Mouse (Mus musculus) heart, embryonic 15.5 days (tissue): ENCODE data around the gene Gapdhs. TPM values are rescaled to one million over a fixed set of nuclear protein-coding genes. Genes with fewer than 3 reads are reported as not detected.
"Not testable (repeated sequence)": the region's sequence is repeated elsewhere in the genome, so short reads cannot be mapped to it uniquely, and the experiment has no call there.

Experiments
- ATAC-seq: fragments of 200-750 bp; cut with Nextera tagmentation; replicated peaks from 2 replicates; pipeline ENCODE4 v1.8.0; 2017; ENCODE audit warnings: low read depth, moderate TSS enrichment; ENCODE audit not compliant: insufficient number of reproducible peaks, insufficient read depth, low FRiP score
- H3K27ac ChIP-seq: fragments of 300-500 bp; sonication (generic); 2 replicates; pipeline ENCODE4 v1.5.1; 2015; ENCODE audit warnings: mild to moderate bottlenecking, inconsistent platforms
- H3K27me3 ChIP-seq: fragments of 300-500 bp; sonication (generic); 2 replicates; pipeline ENCODE4 v1.6.1; 2015; ENCODE audit warnings: inconsistent platforms
- H3K36me3 ChIP-seq: fragments of 300-500 bp; sonication (generic); 2 replicates; pipeline ENCODE4 v1.6.1; 2015; ENCODE audit warnings: mild to moderate bottlenecking, inconsistent platforms
- H3K4me1 ChIP-seq: fragments of 300-500 bp; sonication (generic); replicated peaks from 2 replicates; pipeline ENCODE4 v1.6.1; 2015; ENCODE audit warnings: inconsistent platforms
- H3K4me2 ChIP-seq: fragments of 300-500 bp; sonication (generic); 2 replicates; pipeline ENCODE4 v1.6.1; 2015; ENCODE audit warnings: inconsistent platforms, mild to moderate bottlenecking, moderate library complexity
- H3K4me3 ChIP-seq: fragments of 300-500 bp; sonication (generic); 2 replicates; pipeline ENCODE4 v1.5.1; 2015; ENCODE audit warnings: mild to moderate bottlenecking, inconsistent platforms
- H3K9ac ChIP-seq: fragments of 300-500 bp; sonication (generic); 2 replicates; pipeline ENCODE4 v1.6.1; 2015; ENCODE audit warnings: mild to moderate bottlenecking, inconsistent platforms
- H3K9me3 ChIP-seq: fragments of 300-500 bp; sonication (generic); replicated peaks from 2 replicates; pipeline ENCODE4 v1.6.1; 2016; ENCODE audit warnings: inconsistent platforms
- WGBS: fragments of 180-500 bp; shearing (Covaris S2); methylation state at CpG from one replicate; pipeline ENCODE4 v1.1.7; 2015; ENCODE audit warnings: mixed read lengths; 5-methylcytosine and 5-hydroxymethylcytosine counted together
- polyA plus RNA-seq: library from polyadenylated mRNA; unstranded; fragments of >200 nt; fragmentation: Nextera tagmentation; extraction: Ambion mirVana; gene quantifications from 2 replicates; pipeline ENCODE4 v1.2.1, GENCODE M21; 2015

The Gapdhs gene
- polyA plus RNA-seq: 0.13 TPM in 1 of 2 replicates, not detected in the other

DNA sequence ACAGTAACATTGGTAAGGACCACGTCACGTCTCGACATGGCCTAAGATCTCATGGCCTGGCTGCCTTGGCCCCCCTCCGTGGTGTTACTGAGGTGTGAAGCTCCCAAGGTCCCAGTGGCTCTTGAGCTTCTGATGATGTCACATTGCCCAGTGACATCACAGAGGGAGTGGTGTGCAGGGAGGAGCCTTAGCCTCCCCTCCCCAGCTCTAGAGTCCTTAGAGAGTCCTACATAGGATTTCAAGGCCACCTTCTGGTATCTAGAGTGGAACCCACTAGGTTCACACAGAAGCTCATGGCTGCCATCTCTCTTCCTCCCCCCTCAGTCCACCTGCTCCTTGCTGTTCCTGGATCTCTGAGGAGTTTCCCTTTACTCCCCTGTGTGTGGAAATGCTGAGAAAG lies at the start of gene Gapdhs:
Gapdhs (minus strand) TSS at position 65 of the 400 bp plus-strand sequence.
- not testable (repeated sequence) for H3K27ac ChIP-seq, H3K36me3 ChIP-seq, ATAC-seq, H3K4me2 ChIP-seq, H3K4me1 ChIP-seq, H3K27me3 ChIP-seq, H3K4me3 ChIP-seq, H3K9me3 ChIP-seq, H3K9ac ChIP-seq
- WGBS: 79% methylated on average over 1 of the region's 4 CpGs

DNA sequence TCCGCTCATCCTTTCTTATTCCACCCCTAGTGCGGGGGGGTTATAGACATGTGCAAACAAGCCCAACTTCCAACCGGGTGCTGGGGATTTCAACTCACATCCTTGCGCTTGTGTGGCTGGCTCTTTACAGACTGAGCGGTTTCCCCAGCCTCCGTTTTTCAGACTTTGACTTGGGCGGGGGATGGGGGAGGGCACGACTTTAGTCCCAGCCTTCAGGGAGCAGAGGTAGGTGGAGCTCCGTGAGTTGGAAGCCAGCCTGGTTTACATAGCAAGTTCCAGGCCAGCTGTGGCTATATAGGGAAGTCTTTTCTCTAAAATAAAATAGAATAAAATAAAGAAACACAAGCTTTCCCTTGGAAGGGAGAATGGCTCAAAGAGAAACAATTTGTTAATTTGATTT lies 48.4 kb upstream of the Gapdhs start:
- Histone ChIP-seq H3K9me3 (no peaks in the 10 kb centered on the region), H3K36me3 (no peaks in the 10 kb centered on the region), H3K4me2 (no peak overlapping the region), H3K4me3 (no peak overlapping the region), H3K27ac (no peak overlapping the region), H3K9ac (no peak overlapping the region), H3K4me1 (no peaks in the 10 kb centered on the region), H3K27me3 (peaks cover 16% of the 10 kb centered on the region; the same call in 1 of the 2 replicates)
- ATAC-seq: no peak
- 18% methylated on average over 9 of the region's 9 CpGs for WGBS

DNA sequence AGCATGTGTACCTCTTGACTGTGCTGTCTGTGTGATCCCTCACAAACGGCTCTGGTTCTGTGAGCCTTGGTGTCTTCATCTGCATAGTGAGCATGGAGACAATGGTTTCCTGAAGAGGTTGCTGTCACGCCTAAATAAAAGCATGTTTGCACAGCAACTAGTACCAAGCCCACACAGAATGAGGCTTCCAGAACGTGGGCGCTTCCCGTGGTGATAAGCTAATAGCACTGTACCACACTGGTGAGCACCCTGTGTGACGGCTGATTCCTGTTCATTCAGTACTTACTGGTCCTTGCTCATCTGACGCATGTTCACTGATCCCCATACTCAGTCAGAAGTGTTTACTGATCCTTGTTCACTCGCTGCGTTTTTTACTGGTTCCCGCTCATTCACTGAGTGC lies 46.7 kb upstream of the Gapdhs start:
- H3K27ac ChIP-seq: no peak overlapping the region
- no peaks in the 10 kb centered on the region for H3K4me1 ChIP-seq
- no peak overlapping the region for H3K9ac ChIP-seq
- no peak for ATAC-seq
- H3K9me3 ChIP-seq: no peaks in the 10 kb centered on the region
- 71% methylated on average over 10 of the region's 10 CpGs for WGBS
- peaks cover 16% of the 10 kb centered on the region; the same call in 1 of the 2 replicates for H3K27me3 ChIP-seq
- H3K4me3 ChIP-seq: no peak overlapping the region
- no peaks in the 10 kb centered on the region for H3K36me3 ChIP-seq
- H3K4me2 ChIP-seq: no peak overlapping the region

DNA sequence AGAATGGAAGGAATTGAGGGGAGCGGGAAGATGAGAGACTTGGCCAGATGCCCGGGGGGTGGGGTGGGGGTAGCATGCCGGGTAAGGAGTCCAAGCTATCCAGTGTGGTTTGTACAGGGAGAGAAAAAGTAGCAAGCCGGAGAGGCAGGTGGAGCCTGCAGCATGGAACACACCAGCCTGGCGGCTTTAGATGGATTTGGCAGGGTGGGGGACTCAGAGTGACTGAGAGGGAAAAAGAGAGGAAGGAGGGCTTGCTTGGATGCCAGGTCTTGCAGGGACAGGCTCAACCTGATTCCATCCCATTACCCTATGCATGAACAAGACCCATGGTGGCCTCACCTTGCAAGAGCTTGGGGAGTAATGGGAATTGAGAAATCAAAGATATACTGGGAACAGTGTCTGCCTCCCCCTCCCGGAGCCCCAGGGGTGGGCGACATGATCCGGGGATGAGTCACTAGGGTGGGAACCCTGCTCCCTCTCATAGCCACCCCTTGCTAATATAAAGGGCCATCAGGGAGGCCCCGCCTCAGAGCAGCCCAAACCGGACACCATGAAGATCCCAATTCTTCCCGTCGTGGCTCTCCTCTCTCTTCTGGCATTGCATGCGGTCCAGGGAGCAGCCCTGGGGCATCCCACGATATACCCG lies 44.0 kb upstream of the Gapdhs start, which contains the start of gene Krtdap:
Krtdap (plus strand) TSS at position 520 of the 646 bp plus-strand sequence.
- Histone ChIP-seq H3K36me3 (no peaks in the 10 kb centered on the region), H3K4me3 (no peak within 1 kb of the TSS), H3K27me3 (peaks cover 16% of the 10 kb centered on the region; the same call in 1 of the 2 replicates), H3K4me1 (no peaks in the 10 kb centered on the region), H3K27ac (no peak within 1 kb of the TSS), H3K4me2 (no peak within 1 kb of the TSS), H3K9ac (no peak within 1 kb of the TSS), H3K9me3 (no peaks in the 10 kb centered on the region)
- no peak for ATAC-seq
- 38% methylated on average over 15 of the region's 15 CpGs for WGBS

DNA sequence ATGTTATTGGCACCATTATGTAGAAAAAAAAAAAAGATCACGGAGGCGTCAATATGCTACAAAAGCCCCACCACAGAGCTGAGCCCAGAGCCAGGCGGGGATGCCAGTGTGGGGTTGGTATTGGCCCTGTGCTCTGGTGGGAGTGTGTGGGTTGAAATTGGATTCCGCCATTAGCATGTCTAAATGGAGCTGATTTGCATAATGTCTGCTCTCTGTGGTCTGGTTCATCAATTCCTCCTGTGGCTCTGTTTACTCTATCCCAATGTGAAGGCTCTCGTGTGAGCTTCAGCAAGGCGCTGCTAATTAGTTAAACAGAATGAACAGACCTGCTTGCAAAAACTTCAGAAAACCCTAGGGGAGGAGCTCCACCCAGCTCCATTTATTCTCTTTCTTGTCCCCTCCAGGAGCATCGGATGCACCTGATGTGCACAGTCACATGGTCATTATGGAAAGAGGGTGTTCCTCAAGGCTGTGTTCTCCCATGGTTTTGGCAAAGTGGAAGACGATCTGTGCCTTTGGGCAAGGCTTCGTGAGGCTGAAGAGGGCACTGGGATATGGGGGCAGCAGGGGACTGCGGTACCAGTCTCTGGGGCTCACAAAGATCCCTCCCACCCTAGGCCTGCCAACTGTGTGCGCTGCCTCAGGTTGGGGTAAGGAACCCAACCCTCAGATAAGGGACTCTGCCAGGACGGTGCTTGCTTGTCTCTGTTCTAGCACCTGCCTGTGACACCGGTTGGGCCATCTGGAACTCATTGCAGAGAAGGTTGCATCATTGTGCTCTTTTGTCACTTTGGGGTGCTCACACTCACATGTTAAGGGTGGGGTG lies 42.5 kb upstream of the Gapdhs start:
- H3K9me3 ChIP-seq: no peaks in the 10 kb centered on the region
- no peak overlapping the region for H3K4me3 ChIP-seq
- H3K36me3 ChIP-seq: no peaks in the 10 kb centered on the region
- no peaks in the 10 kb centered on the region for H3K4me1 ChIP-seq
- H3K9ac ChIP-seq: no peak overlapping the region
- no peak overlapping the region for H3K27ac ChIP-seq
- no peak overlapping the region for H3K4me2 ChIP-seq
- WGBS: 73% methylated on average over 13 of the region's 13 CpGs
- H3K27me3 ChIP-seq: peaks cover 13% of the 10 kb centered on the region; the same call in 1 of the 2 replicates
- ATAC-seq: no peak

DNA sequence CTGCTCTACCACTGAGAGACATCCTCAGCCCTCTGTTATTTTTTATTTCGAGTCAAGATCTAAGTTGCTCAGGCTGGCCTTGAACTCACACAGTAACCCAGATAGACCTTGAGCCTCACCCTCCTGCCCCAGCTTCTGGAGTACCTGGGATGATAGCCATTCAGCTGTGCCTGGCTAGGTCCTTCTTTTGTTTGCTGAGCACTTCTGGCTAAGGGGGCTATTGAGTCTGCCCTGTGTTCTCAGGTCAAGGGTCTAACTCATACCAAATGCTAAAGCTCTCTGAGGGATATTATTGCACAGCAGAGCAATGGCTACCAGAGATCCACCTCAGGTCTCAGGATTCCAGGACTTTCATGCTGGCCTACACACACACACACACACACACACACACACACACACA lies 41.7 kb upstream of the Gapdhs start:
- H3K27ac ChIP-seq: no peak overlapping the region
- no peaks in the 10 kb centered on the region for H3K4me1 ChIP-seq
- H3K4me3 ChIP-seq: no peak overlapping the region
- H3K4me2 ChIP-seq: no peak overlapping the region
- H3K27me3 ChIP-seq: peaks cover 9% of the 10 kb centered on the region; the same call in 1 of the 2 replicates
- 72% methylated on average over 1 of the region's 1 CpGs for WGBS
- no peaks in the 10 kb centered on the region for H3K36me3 ChIP-seq
- no peak for ATAC-seq
- H3K9me3 ChIP-seq: no peaks in the 10 kb centered on the region
- no peak overlapping the region for H3K9ac ChIP-seq

DNA sequence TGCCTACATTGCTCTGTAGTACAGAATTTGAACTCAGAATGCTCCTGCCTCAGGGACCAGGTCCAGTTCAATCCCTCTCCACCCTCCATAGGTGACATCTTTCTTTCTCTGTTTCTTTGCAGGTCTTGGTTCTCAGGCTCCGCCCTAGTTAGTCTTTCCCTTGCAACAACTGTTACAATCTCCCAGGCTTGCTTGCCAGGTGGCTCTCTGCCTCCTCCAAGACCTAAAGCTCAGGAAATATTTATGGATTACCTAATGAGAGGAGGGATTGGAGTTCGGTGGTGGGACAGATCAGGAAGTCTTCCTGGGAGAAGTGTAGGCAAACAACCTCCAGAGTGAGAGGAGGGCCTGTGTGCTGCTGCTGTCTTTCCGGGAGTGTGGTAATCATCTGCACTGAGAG lies 39.2 kb upstream of the Gapdhs start:
- 67% methylated on average over 3 of the region's 3 CpGs for WGBS
- ATAC-seq: no peak
- Histone ChIP-seq H3K9me3 (no peaks in the 10 kb centered on the region), H3K27me3 (no peaks in the 10 kb centered on the region), H3K4me2 (no peak overlapping the region), H3K36me3 (no peaks in the 10 kb centered on the region), H3K27ac (no peak overlapping the region), H3K4me1 (no peaks in the 10 kb centered on the region), H3K4me3 (no peak overlapping the region), H3K9ac (no peak overlapping the region)

DNA sequence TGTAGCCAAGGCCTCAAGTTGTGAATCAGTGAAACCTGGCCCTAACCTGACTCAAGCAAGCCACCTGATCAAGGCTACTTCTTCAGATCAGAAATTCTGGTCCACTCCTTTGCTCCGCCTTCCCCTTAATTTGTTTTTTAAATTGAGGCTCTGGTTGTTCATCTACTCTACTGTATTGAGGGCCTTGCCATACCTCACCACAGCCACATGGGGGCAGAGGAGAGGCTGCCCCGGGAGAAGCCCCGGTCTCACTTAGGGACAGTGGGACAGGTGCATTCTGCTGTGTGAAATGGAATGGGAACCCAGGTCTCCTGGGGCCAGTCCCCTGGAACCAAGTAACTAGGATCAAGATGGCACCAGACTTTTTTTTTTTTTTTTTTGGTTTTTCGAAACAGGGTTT lies 38.3 kb upstream of the Gapdhs start:
- Histone ChIP-seq H3K9ac (no peak overlapping the region), H3K4me2 (no peak overlapping the region), H3K36me3 (no peaks in the 10 kb centered on the region), H3K27me3 (no peaks in the 10 kb centered on the region), H3K4me1 (no peaks in the 10 kb centered on the region), H3K9me3 (no peaks in the 10 kb centered on the region), H3K27ac (no peak overlapping the region), H3K4me3 (no peak overlapping the region)
- 61% methylated on average over 4 of the region's 4 CpGs for WGBS
- no peak for ATAC-seq

DNA sequence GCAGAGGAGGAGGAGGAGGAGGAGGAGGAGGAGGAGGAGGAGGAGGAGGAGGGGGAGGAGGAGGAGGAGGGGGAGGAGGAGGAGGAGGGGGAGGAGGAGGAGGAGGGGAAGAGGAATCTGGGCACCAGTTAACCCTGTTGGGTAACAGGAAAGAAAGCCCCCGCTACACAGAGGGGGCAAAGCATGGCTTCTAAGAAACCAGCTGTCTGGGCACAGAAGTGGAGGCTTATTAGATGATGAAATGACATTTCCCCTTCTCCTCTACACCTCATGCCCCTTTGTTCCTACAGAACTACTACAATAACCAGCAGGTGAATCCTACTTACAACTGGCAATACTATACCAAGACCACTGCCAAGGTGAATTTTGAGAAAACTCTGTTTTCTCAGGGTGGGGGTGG lies 34.4 kb upstream of the Gapdhs start:
- no peak for ATAC-seq
- H3K9ac ChIP-seq: no peak overlapping the region
- H3K4me1 ChIP-seq: no peaks in the 10 kb centered on the region
- no peak overlapping the region for H3K4me2 ChIP-seq
- H3K27me3 ChIP-seq: no peaks in the 10 kb centered on the region
- no peak overlapping the region for H3K27ac ChIP-seq
- H3K36me3 ChIP-seq: no peaks in the 10 kb centered on the region
- WGBS: 75% methylated on average over 1 of the region's 1 CpGs
- no peak overlapping the region for H3K4me3 ChIP-seq
- no peaks in the 10 kb centered on the region for H3K9me3 ChIP-seq

DNA sequence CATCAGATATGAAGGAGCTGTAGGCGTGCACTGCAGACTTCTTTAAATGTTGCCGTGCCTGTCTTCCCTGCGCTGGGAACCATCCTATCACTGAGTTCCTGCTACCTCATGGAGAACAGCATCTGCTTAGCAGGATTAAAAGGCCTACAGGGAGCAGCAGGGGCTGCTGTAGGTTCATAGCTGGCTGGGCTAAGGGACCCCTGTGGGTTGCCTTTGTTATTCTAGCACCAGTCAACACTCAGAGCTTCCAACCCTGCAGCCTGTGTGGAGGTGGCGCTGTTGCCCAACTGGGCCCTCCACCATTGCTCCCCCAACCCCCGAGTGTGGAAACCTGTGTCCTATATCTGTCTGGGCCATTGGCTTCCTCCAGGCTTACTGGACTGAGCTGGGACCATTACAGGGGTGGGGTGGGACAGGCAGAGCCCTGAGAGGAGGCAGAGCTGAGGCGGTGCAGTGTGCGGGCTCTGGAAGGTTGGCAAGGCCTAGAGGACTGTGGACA lies 33.6 kb upstream of the Gapdhs start:
- Histone ChIP-seq H3K9ac (no peak overlapping the region), H3K4me3 (no peak overlapping the region), H3K36me3 (no peaks in the 10 kb centered on the region), H3K27ac (no peak overlapping the region), H3K27me3 (no peaks in the 10 kb centered on the region), H3K9me3 (no peaks in the 10 kb centered on the region), H3K4me1 (no peaks in the 10 kb centered on the region), H3K4me2 (no peak overlapping the region)
- 45% methylated on average over 7 of the region's 7 CpGs for WGBS
- ATAC-seq: no peak

DNA sequence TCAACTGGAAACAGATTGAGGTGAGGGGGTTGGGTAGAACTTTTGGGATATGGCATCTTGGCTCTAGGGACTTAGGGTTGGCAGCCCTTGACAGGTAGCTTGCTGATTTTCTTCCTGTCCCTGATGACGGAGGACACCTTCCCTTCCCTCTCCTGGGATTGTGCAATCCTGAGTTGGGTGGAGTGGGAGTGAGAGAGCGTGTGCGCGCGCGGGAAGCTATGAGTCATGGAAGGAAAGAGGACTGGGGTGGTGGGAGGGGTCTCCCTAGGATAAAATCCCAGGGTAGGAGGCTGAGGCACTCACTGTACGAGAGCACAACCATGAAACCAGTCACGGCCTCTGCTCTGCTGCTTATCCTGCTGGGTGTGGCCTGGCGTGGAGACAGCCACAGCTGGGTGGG lies 32.6 kb upstream of the Gapdhs start:
- ATAC-seq: no peak
- H3K36me3 ChIP-seq: no peaks in the 10 kb centered on the region
- H3K9ac ChIP-seq: no peak overlapping the region
- H3K4me1 ChIP-seq: no peaks in the 10 kb centered on the region
- no peak overlapping the region for H3K4me3 ChIP-seq
- H3K4me2 ChIP-seq: no peak overlapping the region
- WGBS: 73% methylated on average over 9 of the region's 9 CpGs
- no peak overlapping the region for H3K27ac ChIP-seq
- no peaks in the 10 kb centered on the region for H3K9me3 ChIP-seq
- no peaks in the 10 kb centered on the region for H3K27me3 ChIP-seq
